Mouse (Mus musculus): Measurements from ENCODE around the gene Klra3.
"Not testable (repeated sequence)": the region's sequence is repeated elsewhere in the genome, so short reads cannot be mapped to it uniquely, and the experiment has no call there.

Gene Klra3

DNA sequence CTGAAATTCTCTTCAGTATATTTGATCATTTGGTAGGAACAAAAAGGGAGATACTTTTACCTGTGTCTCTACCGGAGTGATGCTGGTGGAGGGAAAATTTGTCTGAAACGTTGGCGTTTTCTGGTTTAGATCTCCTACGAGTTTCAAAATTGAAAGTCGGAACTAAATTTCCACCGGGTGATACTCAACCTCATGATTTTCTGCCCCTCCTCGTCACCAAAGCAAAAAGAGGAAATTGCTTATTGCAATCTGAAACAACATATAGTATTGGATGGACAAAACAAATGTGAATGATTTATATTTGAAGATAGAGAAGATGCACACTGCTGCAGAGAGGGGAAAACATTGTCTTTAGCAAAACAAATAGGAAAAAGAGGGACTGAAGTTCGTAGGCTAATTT, at the start of gene Klra3:
Gene Klra3 (minus strand): TSS at position 164 of the 400 bp plus-strand sequence.
- in situ Hi-C loops (cut with MboI; ENCODE audit: unreplicated experiment in 2 of 2), result no loop called here

DNA sequence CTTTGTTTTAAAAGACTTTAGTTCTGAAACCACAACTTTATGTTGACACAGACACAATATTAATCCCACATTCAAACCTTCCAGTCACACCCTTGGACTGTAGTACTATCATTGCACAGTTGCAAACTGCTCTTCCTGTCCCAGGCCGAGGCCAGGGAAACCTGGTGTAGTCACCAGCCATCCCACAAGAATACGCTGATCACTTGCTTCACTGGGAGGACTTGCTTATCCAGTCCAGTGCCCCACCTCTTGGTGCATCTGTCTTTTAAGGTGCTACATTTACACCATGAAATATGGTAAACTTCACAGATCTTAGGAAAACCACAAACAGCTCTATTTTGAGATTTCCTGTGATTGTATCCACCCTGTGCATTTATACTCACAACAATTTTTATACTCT, 49.4 kb upstream of the Klra3 start, which contains the start of gene Klra1:
Gene Klra1 (minus strand): TSS at position 125 of the 400 bp plus-strand sequence.
- in situ Hi-C loops (cut with MboI; ENCODE audit: unreplicated experiment in 2 of 2), result loop anchor here (25.0 kb wide), 1 partner anchor 799 kb away; the partner anchor contains the start of genes Klrd1 (in 2 of the 2) and Klre1 (in 2 of the 2)

DNA sequence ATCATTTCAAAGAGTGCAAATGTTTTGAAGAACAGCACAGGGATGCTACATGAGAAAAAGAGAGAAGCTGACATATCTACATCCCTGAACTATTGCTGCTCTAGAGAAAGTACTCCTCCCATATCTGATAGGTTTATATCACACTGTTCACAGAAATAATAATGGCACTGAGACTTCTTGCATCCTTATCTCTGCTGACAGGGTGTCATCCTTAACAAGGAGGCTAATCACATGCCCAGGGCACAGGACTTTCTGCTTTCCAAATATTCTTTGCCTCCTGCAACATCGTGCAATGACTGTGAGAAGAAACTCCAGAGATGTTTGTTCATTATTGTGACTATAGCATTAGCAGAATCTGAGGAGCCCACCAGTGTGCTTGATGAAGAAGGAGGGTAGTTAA, 48.4 kb upstream of the Klra3 start:
- in situ Hi-C loops (cut with MboI; ENCODE audit: unreplicated experiment in 2 of 2), result loop anchor here (25.0 kb wide), 1 partner anchor 799 kb away; the partner anchor contains the start of genes Klrd1 (in 2 of the 2) and Klre1 (in 2 of the 2)

DNA sequence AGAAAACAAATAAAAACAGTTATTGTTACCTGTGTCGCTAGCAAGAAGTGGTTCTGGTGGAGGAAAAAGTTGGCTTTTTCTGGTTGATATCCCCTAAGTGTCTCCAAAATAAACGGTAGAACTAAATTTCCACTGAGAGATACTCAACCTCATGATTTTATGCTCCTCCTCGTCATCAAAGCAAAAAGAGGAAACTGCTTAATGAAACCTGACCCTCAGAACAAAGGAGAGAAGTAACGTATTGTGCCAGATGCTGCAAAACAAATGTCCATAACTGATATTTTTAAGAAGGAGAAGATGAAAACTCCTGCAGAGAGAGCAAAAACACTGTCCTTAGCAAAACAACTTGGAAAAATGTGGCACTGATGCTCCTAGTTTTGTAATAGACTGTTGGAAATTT, 45.0 kb upstream of the Klra3 start:
- in situ Hi-C loops (cut with MboI; ENCODE audit: unreplicated experiment in 2 of 2), result loop anchor here (25.0 kb wide), 1 partner anchor 795 kb away; the partner anchor contains the start of genes Klrd1 (in 2 of the 2) and Klre1 (in 2 of the 2)

DNA sequence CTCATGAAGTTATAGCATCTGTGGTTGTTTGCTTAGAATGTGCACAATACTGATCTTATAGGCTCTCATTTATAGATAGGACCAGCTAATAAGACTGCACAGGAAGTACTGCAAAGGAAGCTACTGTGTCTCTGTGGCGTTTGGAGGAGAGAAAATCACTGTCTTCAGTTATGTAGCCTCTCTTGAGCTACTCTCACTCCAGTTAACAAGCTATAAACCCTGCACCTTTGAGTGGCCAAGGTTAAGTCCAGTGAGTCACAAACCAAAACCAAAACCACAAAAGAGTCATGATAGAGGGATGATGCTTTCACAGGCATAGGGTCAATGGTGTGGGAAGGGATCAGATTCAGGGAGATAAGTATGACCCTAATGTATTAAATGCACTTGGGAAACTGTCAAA, 8.0 kb upstream of the Klra3 start:
- in situ Hi-C loops (cut with MboI; ENCODE audit: unreplicated experiment in 2 of 2), result not testable (repeated sequence)

DNA sequence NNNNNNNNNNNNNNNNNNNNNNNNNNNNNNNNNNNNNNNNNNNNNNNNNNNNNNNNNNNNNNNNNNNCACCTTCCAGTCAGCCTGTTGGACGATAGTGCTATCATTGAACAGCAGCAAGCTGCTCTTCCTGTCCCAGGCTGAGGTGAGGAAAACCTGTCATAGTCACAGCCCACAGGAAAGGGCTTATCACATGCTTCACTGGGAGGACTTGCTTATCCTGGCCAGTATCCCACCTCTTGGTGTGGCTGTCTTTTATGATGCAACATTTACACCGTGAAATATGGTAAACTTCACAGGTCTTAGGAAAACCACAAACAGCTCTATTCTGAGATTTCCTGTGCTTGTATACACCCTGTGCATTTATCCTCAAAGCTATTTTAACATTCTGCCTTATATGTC, 4.6 kb upstream of the Klra3 start:
- in situ Hi-C loops (cut with MboI; ENCODE audit: unreplicated experiment in 2 of 2), result not testable (repeated sequence)

DNA sequence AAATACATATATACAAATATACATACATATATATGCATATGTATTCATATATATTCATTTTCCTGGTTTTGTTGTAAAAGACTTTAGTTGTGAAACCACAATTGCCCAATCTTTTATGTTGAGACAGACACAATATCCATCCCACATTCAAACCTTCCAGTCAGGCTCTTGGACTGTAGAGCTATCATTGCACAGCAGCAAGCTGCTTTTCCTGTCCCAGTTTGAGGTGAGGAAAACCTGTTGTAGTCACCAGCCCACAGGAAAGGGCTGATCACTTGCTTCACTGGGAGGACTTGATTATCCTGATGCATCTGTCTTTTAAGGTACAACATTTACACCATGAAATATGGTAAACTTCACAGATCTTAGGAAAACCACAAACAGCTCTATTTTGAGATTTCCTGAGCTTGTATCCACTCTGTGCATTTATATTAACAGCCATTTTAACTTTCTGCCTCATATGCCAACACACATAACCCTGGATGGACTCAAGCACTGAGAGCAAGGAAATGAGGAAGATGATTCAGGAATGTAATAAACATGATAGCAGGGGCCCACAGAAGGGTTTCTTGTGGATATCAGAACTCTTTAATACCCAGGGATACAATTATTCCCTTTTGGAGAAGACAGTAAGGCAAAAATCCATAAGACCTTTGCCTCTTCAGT, 49.3 kb downstream of the Klra3 start:
- in situ Hi-C loops (cut with MboI; ENCODE audit: unreplicated experiment in 2 of 2), result no loop called here

DNA sequence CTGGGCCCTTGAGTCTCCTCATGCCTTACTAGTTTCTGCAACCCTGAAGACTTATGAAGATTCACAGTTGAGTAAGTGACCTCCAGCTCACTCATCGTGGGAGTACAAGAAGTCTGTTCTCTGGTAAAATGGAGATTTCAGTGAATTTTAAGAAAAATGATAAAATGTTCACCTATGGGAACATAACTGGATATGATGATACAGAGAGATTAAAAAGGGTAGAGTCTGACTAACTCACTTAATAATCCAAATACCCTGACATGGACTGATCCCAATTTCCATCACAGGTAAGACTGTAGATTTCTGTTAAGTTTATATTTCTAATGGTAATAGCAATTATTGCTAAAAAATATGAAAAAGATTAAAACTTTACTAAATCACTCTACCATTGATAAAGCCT, 55.5 kb downstream of the Klra3 start, which contains the start of gene Klra10:
Gene Klra10 (minus strand): TSS at position 101 of the 400 bp plus-strand sequence.
- in situ Hi-C loops (cut with MboI; ENCODE audit: unreplicated experiment in 2 of 2), result not testable (repeated sequence)

Measured in v-Abl transformed pro-B cells (cell line).